Mouse (Mus musculus): ENCODE data around the gene Cox17. TPM values are rescaled to one million over a fixed set of nuclear protein-coding genes. Genes with fewer than 3 reads are reported as not detected.

Gene Cox17
- polyA plus RNA-seq, 1 experiment: 53.2 TPM

- Histone ChIP-seq H3K4me3 (ENCODE audit: control insufficient read depth, low read depth, low read length) (no peak overlapping the region), H3K27me3 (ENCODE audit: control insufficient read depth, insufficient read depth, low read length) (no peaks in the 10 kb centered on the region), H3K36me3 (ENCODE audit: control insufficient read depth, insufficient read depth, low read length) (no peaks in the 10 kb centered on the region; the same call in 1 of the 2 replicates), H3K4me1 (ENCODE audit: control insufficient read depth, insufficient read depth, low read length) (peaks cover 3% of the 10 kb centered on the region; the same call in 1 of the 2 replicates), H3K27ac (ENCODE audit: control insufficient read depth, insufficient read depth, low read depth, low read length) (no peak overlapping the region)
- no peak for TF ChIP-seq POLR2A (IDR thresholded peaks at IDR 0.05; ENCODE audit: control insufficient read depth, low read depth, low read length)
- no peak for TF ChIP-seq CTCF (IDR thresholded peaks at IDR 0.05; ENCODE audit: control insufficient read depth, insufficient read depth, insufficient replicate concordance, low read depth, low read length)
Observed at GRCm38 (mm10) chr16:38349881-38350280, 3.1 kb downstream of the Cox17 start.

- no peak overlapping the region for H3K4me3 ChIP-seq (ENCODE audit: control insufficient read depth, low read depth, low read length)
- TF ChIP-seq POLR2A (IDR thresholded peaks at IDR 0.05; ENCODE audit: control insufficient read depth, low read depth, low read length): no peak
- no peak for TF ChIP-seq CTCF (IDR thresholded peaks at IDR 0.05; ENCODE audit: control insufficient read depth, insufficient read depth, insufficient replicate concordance, low read depth, low read length)
- H3K4me1 ChIP-seq (ENCODE audit: control insufficient read depth, insufficient read depth, low read length): peaks cover 3% of the 10 kb centered on the region; the same call in 1 of the 2 replicates
- H3K27ac ChIP-seq (ENCODE audit: control insufficient read depth, insufficient read depth, low read depth, low read length): no peak overlapping the region
- H3K36me3 ChIP-seq (ENCODE audit: control insufficient read depth, insufficient read depth, low read length): no peaks in the 10 kb centered on the region; the same call in 1 of the 2 replicates
- no peaks in the 10 kb centered on the region for H3K27me3 ChIP-seq (ENCODE audit: control insufficient read depth, insufficient read depth, low read length)
Observed at GRCm38 (mm10) chr16:38350361-38350855, 3.6 kb downstream of the Cox17 start.

- H3K27me3 ChIP-seq (ENCODE audit: control insufficient read depth, insufficient read depth, low read length): no peaks in the 10 kb centered on the region
- H3K27ac ChIP-seq (ENCODE audit: control insufficient read depth, insufficient read depth, low read depth, low read length): no peak overlapping the region
- no peak overlapping the region for H3K4me3 ChIP-seq (ENCODE audit: control insufficient read depth, low read depth, low read length)
- TF ChIP-seq POLR2A (IDR thresholded peaks at IDR 0.05; ENCODE audit: control insufficient read depth, low read depth, low read length) (no peak), CTCF (IDR thresholded peaks at IDR 0.05; ENCODE audit: control insufficient read depth, insufficient read depth, insufficient replicate concordance, low read depth, low read length) (no peak)
- H3K4me1 ChIP-seq (ENCODE audit: control insufficient read depth, insufficient read depth, low read length): peaks cover 3% of the 10 kb centered on the region; the same call in 1 of the 2 replicates
- H3K36me3 ChIP-seq (ENCODE audit: control insufficient read depth, insufficient read depth, low read length): no peaks in the 10 kb centered on the region; the same call in 1 of the 2 replicates
Observed at GRCm38 (mm10) chr16:38350939-38351338, 4.1 kb downstream of the Cox17 start.

GRCm38 (mm10) chr16:38352031-38352430, 5.2 kb downstream of the Cox17 start:
- Histone ChIP-seq H3K36me3 (ENCODE audit: control insufficient read depth, insufficient read depth, low read length) (no peaks in the 10 kb centered on the region; the same call in 1 of the 2 replicates), H3K4me1 (ENCODE audit: control insufficient read depth, insufficient read depth, low read length) (peaks cover 3% of the 10 kb centered on the region; the same call in 1 of the 2 replicates), H3K4me3 (ENCODE audit: control insufficient read depth, low read depth, low read length) (no peak overlapping the region), H3K27me3 (ENCODE audit: control insufficient read depth, insufficient read depth, low read length) (no peaks in the 10 kb centered on the region), H3K27ac (ENCODE audit: control insufficient read depth, insufficient read depth, low read depth, low read length) (no peak overlapping the region)
- TF ChIP-seq POLR2A (IDR thresholded peaks at IDR 0.05; ENCODE audit: control insufficient read depth, low read depth, low read length) (no peak), CTCF (IDR thresholded peaks at IDR 0.05; ENCODE audit: control insufficient read depth, insufficient read depth, insufficient replicate concordance, low read depth, low read length) (no peak)

- no peaks in the 10 kb centered on the region for H3K27me3 ChIP-seq (ENCODE audit: control insufficient read depth, insufficient read depth, low read length)
- no peak overlapping the region for H3K27ac ChIP-seq (ENCODE audit: control insufficient read depth, insufficient read depth, low read depth, low read length)
- TF ChIP-seq CTCF (IDR thresholded peaks at IDR 0.05; ENCODE audit: control insufficient read depth, insufficient read depth, insufficient replicate concordance, low read depth, low read length) (no peak), POLR2A (IDR thresholded peaks at IDR 0.05; ENCODE audit: control insufficient read depth, low read depth, low read length) (no peak)
- no peaks in the 10 kb centered on the region; the same call in 1 of the 2 replicates for H3K36me3 ChIP-seq (ENCODE audit: control insufficient read depth, insufficient read depth, low read length)
- no peak overlapping the region for H3K4me3 ChIP-seq (ENCODE audit: control insufficient read depth, low read depth, low read length)
- no peaks in the 10 kb centered on the region for H3K4me1 ChIP-seq (ENCODE audit: control insufficient read depth, insufficient read depth, low read length)
Observed at GRCm38 (mm10) chr16:38352851-38353250, 6.1 kb downstream of the Cox17 start.

- TF ChIP-seq POLR2A (IDR thresholded peaks at IDR 0.05; ENCODE audit: control insufficient read depth, low read depth, low read length) (no peak), CTCF (IDR thresholded peaks at IDR 0.05; ENCODE audit: control insufficient read depth, insufficient read depth, insufficient replicate concordance, low read depth, low read length) (no peak)
Observed at GRCm38 (mm10) chr16:38353642-38354041, 6.9 kb downstream of the Cox17 start.

GRCm38 (mm10) chr16:38354185-38354913, 7.6 kb downstream of the Cox17 start:
- H3K36me3 ChIP-seq (ENCODE audit: control insufficient read depth, insufficient read depth, low read length): no peaks in the 10 kb centered on the region; the same call in 1 of the 2 replicates
- TF ChIP-seq CTCF (IDR thresholded peaks at IDR 0.05; ENCODE audit: control insufficient read depth, insufficient read depth, insufficient replicate concordance, low read depth, low read length) (no peak), POLR2A (IDR thresholded peaks at IDR 0.05; ENCODE audit: control insufficient read depth, low read depth, low read length) (no peak)
- no peak overlapping the region for H3K4me3 ChIP-seq (ENCODE audit: control insufficient read depth, low read depth, low read length)
- no peaks in the 10 kb centered on the region for H3K27me3 ChIP-seq (ENCODE audit: control insufficient read depth, insufficient read depth, low read length)
- H3K4me1 ChIP-seq (ENCODE audit: control insufficient read depth, insufficient read depth, low read length): no peaks in the 10 kb centered on the region
- H3K27ac ChIP-seq (ENCODE audit: control insufficient read depth, insufficient read depth, low read depth, low read length): no peak overlapping the region

More at GRCm38 (mm10) chr16:38353642-38354041, 6.9 kb downstream of the Cox17 start:
- Histone ChIP-seq H3K4me3 (ENCODE audit: control insufficient read depth, low read depth, low read length) (no peak overlapping the region), H3K27me3 (ENCODE audit: control insufficient read depth, insufficient read depth, low read length) (no peaks in the 10 kb centered on the region), H3K36me3 (ENCODE audit: control insufficient read depth, insufficient read depth, low read length) (no peaks in the 10 kb centered on the region; the same call in 1 of the 2 replicates), H3K27ac (ENCODE audit: control insufficient read depth, insufficient read depth, low read depth, low read length) (no peak overlapping the region), H3K4me1 (ENCODE audit: control insufficient read depth, insufficient read depth, low read length) (no peaks in the 10 kb centered on the region)

Data from testis, adult 2 months (tissue).